In the genomic region with DNA sequence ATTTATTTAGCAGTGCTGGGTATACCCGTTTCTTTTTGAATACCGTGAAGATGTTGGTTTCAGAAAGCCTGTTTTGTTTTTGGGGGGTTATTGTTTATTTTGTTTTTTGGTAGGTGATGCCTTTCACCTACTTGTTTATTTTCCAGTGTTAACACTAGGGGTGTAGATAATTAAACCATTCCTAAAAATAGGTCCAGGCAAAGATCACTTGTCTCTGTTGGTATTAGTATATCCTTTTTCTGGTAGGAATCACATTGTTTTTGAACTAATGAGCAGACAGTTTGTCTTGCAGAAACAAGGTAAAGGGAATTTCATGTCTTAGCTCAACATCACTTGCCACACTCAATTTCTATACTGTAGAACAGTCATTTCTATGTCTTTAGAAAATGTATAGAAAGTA, we compare ENCODE assay signal across 9 mouse cellular contexts. TPM values are rescaled to one million over a fixed set of nuclear protein-coding genes. Genes with fewer than 3 reads are reported as not detected.
DNase-seq lines count a peak whose midpoint lies in the region; ATAC-seq and TF ChIP-seq lines count a peak whose summit lies in the region.
"Had no signal": no experiment of that assay in that cellular context is flagged by ENCODE, and none has a peak within 500 bp of the region (broad histone marks: within the 10 kb centered on the region; RNA-seq: fewer than 3 reads in every experiment).

No protein-coding gene starts in this region.

- TF ChIP-seq POLR2A in CH12.LX (IDR thresholded peaks at IDR 0.05; ENCODE audit: low read depth, low read length) = no peak

- H3K9ac ChIP-seq in heart, embryonic 12.5 days = no peak overlapping the region
- H3K9ac ChIP-seq in CH12.LX (ENCODE audit: insufficient read depth, low read depth) = peak overlapping the region; percentile 46; the same call in 1 of the 2 replicates
- peak overlapping the region; percentile 30 for H3K9ac ChIP-seq in forebrain, embryonic 15.5 days (replicated peaks)
- H3K9ac ChIP-seq in liver, embryonic 16.5 days (ENCODE audit: low read depth, low read length) = peak overlapping the region; percentile 65

- peaks cover 2% of the 10 kb centered on the region; the same call in 1 of the 2 replicates for H3K36me3 ChIP-seq in heart, embryonic 12.5 days
- H3K36me3 ChIP-seq in CH12.LX (replicated peaks in 1 of 2; ENCODE audit: control insufficient read depth in 1 of 2, insufficient read depth in 1 of 2, low read length in 1 of 2) = peaks cover 2 to 15% of the 10 kb centered on the region in 2 experiments
- H3K36me3 ChIP-seq in forebrain, embryonic 15.5 days = no peaks in the 10 kb centered on the region; the same call in 1 of the 2 replicates
- peaks cover 31% of the 10 kb centered on the region for H3K36me3 ChIP-seq in liver, embryonic 16.5 days (ENCODE audit: control insufficient read depth, insufficient read depth)

- peak overlapping the region; percentile 54 for H3K4me2 ChIP-seq in heart, embryonic 12.5 days
- H3K4me2 ChIP-seq in CH12.LX (ENCODE audit: insufficient read depth, low read depth, poor library complexity, severe bottlenecking) = peak overlapping the region; percentile 91; the same call in 1 of the 2 replicates
- H3K4me2 ChIP-seq in forebrain, embryonic 15.5 days (replicated peaks) = peak overlapping the region; percentile 80
- peak overlapping the region; percentile 53 for H3K4me2 ChIP-seq in liver, embryonic 16.5 days (ENCODE audit: low read depth, low read length)

- TF ChIP-seq CTCF in CH12.LX (conservative IDR thresholded peaks at IDR 0.05 in 1 of 2, IDR thresholded peaks at IDR 0.05 in 1 of 2; ENCODE audit: low read depth in 2 of 2, low read length in 2 of 2) = no peak

- WGBS in heart, embryonic 12.5 days = 40% methylated on average over 2 of the region's 2 CpGs
- 70% methylated on average over 2 of the region's 2 CpGs for WGBS in forebrain, embryonic 15.5 days
- 55% methylated on average over 2 of the region's 2 CpGs for WGBS in liver, embryonic 16.5 days (ENCODE audit: insufficient replicate concordance)

- no peak for ATAC-seq in heart, embryonic 12.5 days (ENCODE audit: insufficient number of reproducible peaks, low FRiP score)
- no peak for ATAC-seq in forebrain, embryonic 15.5 days (replicated peaks)
- no peak for ATAC-seq in liver, embryonic 16.5 days (ENCODE audit: low read depth)

- peaks cover 11% of the 10 kb centered on the region for H3K4me1 ChIP-seq in heart, embryonic 12.5 days (replicated peaks)
- peaks cover 0 to 33% of the 10 kb centered on the region in 2 experiments; a peak in 3 of 4 replicates for H3K4me1 ChIP-seq in CH12.LX (ENCODE audit: control insufficient read depth in 1 of 2, insufficient read depth in 2 of 2)
- H3K4me1 ChIP-seq in forebrain, embryonic 15.5 days = peaks cover 52% of the 10 kb centered on the region
- peaks cover 10% of the 10 kb centered on the region for H3K4me1 ChIP-seq in liver, embryonic 16.5 days (ENCODE audit: control insufficient read depth, low read depth, low read length)

- no peak for TF ChIP-seq EP300 in CH12.LX (IDR thresholded peaks at IDR 0.05; ENCODE audit: low read length)

- in situ Hi-C loops in CH12.LX (cut with MboI; ENCODE audit: low pct_ligation_motif_present, low pct_unique_long_range_greater_than_20kb, low sequenced_read_pairs) = no loop called here

- no peaks in the 10 kb centered on the region for H3K27me3 ChIP-seq in heart, embryonic 12.5 days (replicated peaks)
- H3K27me3 ChIP-seq in CH12.LX (replicated peaks) = no peaks in the 10 kb centered on the region
- no peaks in the 10 kb centered on the region for H3K27me3 ChIP-seq in forebrain, embryonic 15.5 days
- H3K27me3 ChIP-seq in liver, embryonic 16.5 days (ENCODE audit: control insufficient read depth, insufficient read depth, low read depth, low read length) = no peaks in the 10 kb centered on the region

- dilution Hi-C loops in CH12.LX (cut with MboI; ENCODE audit: extremely low pct_ligation_motif_present, extremely low pct_unique_long_range_greater_than_20kb, low sequenced_read_pairs) = no loop called here

- TF ChIP-seq RAD21 in CH12.LX (IDR thresholded peaks at IDR 0.05; ENCODE audit: low read depth, low read length) = no peak

- H3K9me3 ChIP-seq in heart, embryonic 12.5 days (replicated peaks) = no peaks in the 10 kb centered on the region
- H3K9me3 ChIP-seq in CH12.LX (replicated peaks; ENCODE audit: low read length) = peaks cover 3% of the 10 kb centered on the region
- H3K9me3 ChIP-seq in forebrain, embryonic 15.5 days = no peaks in the 10 kb centered on the region
- H3K9me3 ChIP-seq in liver, embryonic 16.5 days (replicated peaks; ENCODE audit: control insufficient read depth, low read length) = no peaks in the 10 kb centered on the region

- H3K27ac ChIP-seq in heart, embryonic 12.5 days (ENCODE audit: poor library complexity, severe bottlenecking) = no peak overlapping the region
- no peak overlapping the region for H3K27ac ChIP-seq in CH12.LX (ENCODE audit: insufficient read depth, low read depth)
- H3K27ac ChIP-seq in forebrain, embryonic 15.5 days (replicated peaks) = no peak overlapping the region
- peak overlapping the region; percentile 71 for H3K27ac ChIP-seq in liver, embryonic 16.5 days (ENCODE audit: low read length)

- peak overlapping the region; percentile 49 for H3K4me3 ChIP-seq in heart, embryonic 12.5 days
- peak overlapping the region; percentile 56 to 82 (median 75) for H3K4me3 ChIP-seq in CH12.LX (replicated peaks in 1 of 3; ENCODE audit: low read depth in 2 of 3, low read length in 2 of 3, poor library complexity in 1 of 3)
- peak overlapping the region; percentile 65 for H3K4me3 ChIP-seq in forebrain, embryonic 15.5 days
- peak overlapping the region; percentile 67 for H3K4me3 ChIP-seq in liver, embryonic 16.5 days (ENCODE audit: low read depth, low read length)

- no peak for DNase-seq in heart, adult 11 months
- no peak for DNase-seq in CH12.LX (ENCODE audit: extremely low read depth)
- DNase-seq in right cerebral cortex, adult 2 months (ENCODE audit: low spot score in 2 of 2) = no peak
- no peak for DNase-seq in frontal cortex, postnatal 36 days (ENCODE audit: low spot score in 2 of 2)
- DNase-seq in adrenal gland, postnatal 36 days = no peak
- DNase-seq: adrenal gland, adult 2 months had no signal

- H3K79me2 ChIP-seq in CH12.LX (replicated peaks; ENCODE audit: control insufficient read depth, extremely low read depth, insufficient read depth, poor library complexity, severe bottlenecking) = peaks cover 57% of the 10 kb centered on the region

TF ChIP-seq in CH12.LX, 34 proteins besides CTCF, POLR2A, EP300 and RAD21:
- TF ChIP-seq TBP (conservative IDR thresholded peaks at IDR 0.05; ENCODE audit: low read depth, low read length) = 0 out of 2 replicates have a peak, but pooled peaks have one; percentile 21
- no peak for TF ChIP-seq UBTF (IDR thresholded peaks at IDR 0.05; ENCODE audit: low read depth, low read length)
- TF ChIP-seq CHD1 (IDR thresholded peaks at IDR 0.05; ENCODE audit: low read depth, low read length) = 0 out of 2 replicates have a peak, but pooled peaks have one; percentile 17
- no peak for TF ChIP-seq HCFC1 (IDR thresholded peaks at IDR 0.05; ENCODE audit: low read depth, low read length)
- TF ChIP-seq GABPA (IDR thresholded peaks at IDR 0.05; ENCODE audit: insufficient replicate concordance, low read depth, low read length) = no peak

RNA-seq across cellular contexts. Expression of gene Cpeb4, which starts 2.1 kb away (rescaled TPM):
- polyA plus RNA-seq in heart, embryonic 12.5 days (2016; fragmentation: Nextera tagmentation; extraction: Ambion mirVana) = 13.6 and 16.0 TPM in 2 replicates
- 10.6 and 13.8 TPM in 2 replicates for total RNA-seq in CH12.LX (2012; rRNA removed)
- total RNA-seq in CH12.LX (2014; rRNA removed) = 20.1 and 21.4 TPM in 2 replicates
- polyA plus RNA-seq in CH12.LX (2012; ENCODE audit: insufficient read length, low read depth) = 23.5 and 23.9 TPM in 2 replicates
- polyA plus RNA-seq in forebrain, embryonic 15.5 days (2015; fragmentation: Nextera tagmentation; extraction: Ambion mirVana) = 15.9 and 16.4 TPM in 2 replicates
- 20.8 and 21.0 TPM in 2 replicates for polyA plus RNA-seq in liver, embryonic 16.5 days (2015; fragmentation: Nextera tagmentation; extraction: Ambion mirVana)
- 100 to 1,000 TPM; 136 to 373 TPM for total RNA-seq in adrenal gland, postnatal 36 days (2021)
